Mouse (Mus musculus) B cell, adult 62 days (primary cell): ENCODE data around the gene Ampd1. TPM values are rescaled to one million over a fixed set of nuclear protein-coding genes. Genes with fewer than 3 reads are reported as not detected.

ENCODE experiments used
- total RNA-seq: library from RNA; stranded (reverse); gene quantifications from 4 replicates; pipeline ENCODE4 v1.2.4, GENCODE M21; 2023

Gene Ampd1
- total RNA-seq: 0.34 to 1.1 TPM (median 0.36 TPM) in 3 of 4 replicates, not detected in the other

DNA sequence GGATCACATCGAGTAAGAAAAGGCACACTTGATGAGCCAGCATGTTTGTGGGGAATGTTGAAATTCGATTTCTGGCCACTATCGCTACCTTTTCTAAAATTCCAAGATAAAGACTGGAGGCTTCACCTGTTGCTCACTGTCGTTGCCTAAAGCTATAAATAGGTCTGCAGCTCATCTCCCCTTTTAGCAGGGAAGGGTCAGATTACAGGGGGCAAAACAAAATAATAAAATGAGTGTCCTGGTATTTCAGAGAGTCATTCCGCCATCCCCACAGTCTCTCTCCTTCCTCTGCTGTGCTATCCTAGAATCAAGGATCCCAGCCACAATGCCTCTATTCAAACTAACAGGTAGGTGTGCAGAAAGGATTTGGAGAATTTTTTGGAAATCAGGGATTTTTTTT lies at the start of gene Ampd1:
Gene Ampd1, plus strand, starts transcription at position 244 of the 400 bp plus-strand sequence.

DNA sequence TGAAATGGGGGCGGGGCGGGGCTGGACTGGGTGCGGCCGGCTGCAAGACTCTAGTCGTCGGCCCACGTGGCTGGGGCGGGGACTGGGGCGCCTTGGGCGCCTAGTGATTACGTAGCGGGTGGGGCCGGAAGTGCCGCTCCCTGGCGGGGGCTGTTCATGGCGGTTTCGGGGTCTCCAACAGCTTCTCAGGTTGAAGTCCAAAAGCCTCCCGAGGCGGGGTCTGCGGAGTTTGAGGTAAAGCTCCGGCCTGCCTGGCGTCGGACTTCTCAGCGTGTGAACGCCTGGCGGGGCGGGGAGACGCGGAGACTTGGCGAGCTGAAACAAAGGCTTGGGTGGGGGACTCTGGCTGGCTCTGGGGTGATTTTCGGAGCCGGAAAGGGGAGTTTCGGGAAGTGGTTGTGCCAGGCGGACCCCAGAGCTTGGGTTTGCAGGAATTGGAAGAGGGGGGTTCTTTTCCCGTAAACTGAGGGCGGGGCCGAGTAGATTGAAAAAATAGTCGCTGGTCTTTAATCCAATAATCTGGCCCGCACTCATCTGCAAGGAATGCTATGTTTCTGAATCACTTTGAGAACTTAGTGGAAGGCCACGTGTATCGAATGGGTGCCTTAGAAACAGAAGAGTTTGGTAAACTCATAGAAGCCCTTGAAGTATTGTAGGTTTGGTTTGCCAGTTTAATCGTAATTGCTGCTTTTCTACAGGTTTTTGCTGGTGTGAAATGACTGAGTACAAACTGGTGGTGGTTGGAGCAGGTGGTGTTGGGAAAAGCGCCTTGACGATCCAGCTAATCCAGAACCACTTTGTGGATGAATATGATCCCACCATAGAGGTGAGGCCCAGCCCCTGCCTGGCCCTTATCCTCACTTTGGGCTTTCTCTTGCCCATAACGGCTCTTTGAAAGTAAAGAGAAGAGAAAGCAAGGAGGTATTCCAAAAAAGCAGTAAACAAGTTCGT lies 15.3 kb upstream of the Ampd1 start, which contains the start of gene Nras:
Gene Nras, plus strand, starts transcription at position 79 of the 951 bp plus-strand sequence.

DNA sequence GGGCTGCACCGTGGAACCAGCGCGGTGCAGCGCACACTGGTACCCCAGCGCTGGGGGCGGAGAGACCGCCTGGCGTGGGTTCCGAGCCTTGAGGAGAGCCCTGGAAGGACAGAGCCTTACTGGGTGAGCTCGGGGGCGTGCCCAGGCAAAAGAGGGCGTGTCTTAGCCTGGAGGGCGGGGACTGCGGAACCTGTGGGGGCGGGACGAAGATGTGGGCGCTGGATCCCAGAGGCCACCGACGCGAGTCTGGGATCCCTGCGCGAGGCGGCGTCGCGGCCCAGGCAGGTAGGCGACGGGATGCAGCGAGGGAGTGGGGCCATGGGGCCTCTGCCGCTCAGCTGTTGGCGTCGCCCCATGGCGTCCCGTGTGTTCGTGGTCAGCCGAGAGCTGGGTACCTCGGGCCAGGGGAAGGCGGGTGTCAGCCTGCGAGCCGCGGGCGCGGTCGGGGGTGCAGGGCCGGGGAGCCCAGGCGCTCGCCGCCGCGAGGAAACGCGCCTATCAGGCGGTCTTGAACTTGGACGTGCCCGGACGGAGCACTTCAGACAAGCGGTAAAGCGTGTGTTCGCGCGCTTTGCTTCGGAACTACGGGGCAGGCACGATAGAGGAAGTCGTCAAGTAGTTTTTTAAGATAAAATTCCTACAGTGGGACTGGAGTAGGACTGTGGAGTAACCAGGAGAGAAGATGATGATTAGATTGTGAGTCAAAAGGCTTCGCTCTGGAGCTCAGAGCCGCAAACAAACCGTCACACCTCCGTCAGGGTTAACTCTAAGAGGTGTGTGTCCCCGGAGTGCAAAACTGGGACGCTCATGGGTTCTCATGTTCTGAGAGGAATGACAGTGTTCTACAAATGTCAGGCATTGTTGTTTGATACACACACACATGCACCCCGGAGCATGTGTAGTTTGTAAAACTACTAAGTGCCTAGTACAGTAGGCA lies 28.9 kb downstream of the Ampd1 start, which contains the start of gene Dennd2c:
Gene Dennd2c, plus strand, starts transcription at position 151 of the 937 bp plus-strand sequence.

Other genes with a start within 250 kb of the Ampd1 start
- not detected in 4 replicates for gene Sycp1, start 137.9 kb upstream of the Ampd1 start, total RNA-seq
- not detected in 4 replicates for gene Nr1h5, start 109.9 kb upstream of the Ampd1 start, total RNA-seq
- gene Sike1, start 78.3 kb upstream of the Ampd1 start, total RNA-seq: 97.6 to 135 TPM (median 119 TPM) in 4 replicates
- gene Csde1, start 53.6 kb upstream of the Ampd1 start, total RNA-seq: 529 to 552 TPM (median 547 TPM) in 4 replicates
- 90.7 to 119 TPM (median 96.2 TPM) in 4 replicates for gene Nras, start 15.7 kb upstream of the Ampd1 start, total RNA-seq
- gene Dennd2c, start 28.6 kb downstream of the Ampd1 start, total RNA-seq: 0.18 to 0.60 TPM (median 0.26 TPM) in 4 replicates
- 87.0 to 110 TPM (median 103 TPM) in 4 replicates for gene Bcas2, start 97.6 kb downstream of the Ampd1 start, total RNA-seq
- gene Trim33, start 205.3 kb downstream of the Ampd1 start, total RNA-seq: 72.6 to 79.3 TPM (median 76.0 TPM) in 4 replicates